Mouse (Mus musculus) embryonic fibroblast, embryonic 13.5 days (primary cell): ENCODE measurements around the gene Selenos. TPM values are rescaled to one million over a fixed set of nuclear protein-coding genes. Genes with fewer than 3 reads are reported as not detected.

Experiments used
- H3K27ac ChIP-seq: 2 replicates; pipeline ENCODE4 v1.5.1; 2012; ENCODE audit warnings: low read length, control low read depth, inconsistent platforms; ENCODE audit not compliant: insufficient read depth
- H3K4me1 ChIP-seq: 2 replicates; pipeline ENCODE4 v1.6.1; 2011; ENCODE audit warnings: low read length; ENCODE audit not compliant: control insufficient read depth, insufficient read depth
- H3K4me3 ChIP-seq: 2 replicates; pipeline ENCODE4 v1.5.1; 2011; ENCODE audit warnings: mild to moderate bottlenecking, control low read depth, low read length; ENCODE audit not compliant: insufficient read depth
- CTCF ChIP-seq: IDR thresholded peaks from 2 replicates; pipeline ENCODE4 v1.5.1; 2011; ENCODE audit warnings: mild to moderate bottlenecking, control low read depth, low read length, moderate library complexity, borderline replicate concordance; ENCODE audit not compliant: insufficient read depth
- POLR2A ChIP-seq: IDR thresholded peaks from 2 replicates; pipeline ENCODE4 v1.6.1; 2011; ENCODE audit warnings: low read depth, mild to moderate bottlenecking, control low read depth, low read length, moderate library complexity
- polyA plus RNA-seq: library from polyadenylated mRNA; stranded (reverse); fragments of >200 nt; gene quantifications from 2 replicates; pipeline ENCODE4 v1.2.4, GENCODE M21; 2011; ENCODE audit warnings: low read depth; ENCODE audit not compliant: missing spikeins, insufficient read length

Gene Selenos
- polyA plus RNA-seq, 1 experiment: 103 TPM

DNA sequence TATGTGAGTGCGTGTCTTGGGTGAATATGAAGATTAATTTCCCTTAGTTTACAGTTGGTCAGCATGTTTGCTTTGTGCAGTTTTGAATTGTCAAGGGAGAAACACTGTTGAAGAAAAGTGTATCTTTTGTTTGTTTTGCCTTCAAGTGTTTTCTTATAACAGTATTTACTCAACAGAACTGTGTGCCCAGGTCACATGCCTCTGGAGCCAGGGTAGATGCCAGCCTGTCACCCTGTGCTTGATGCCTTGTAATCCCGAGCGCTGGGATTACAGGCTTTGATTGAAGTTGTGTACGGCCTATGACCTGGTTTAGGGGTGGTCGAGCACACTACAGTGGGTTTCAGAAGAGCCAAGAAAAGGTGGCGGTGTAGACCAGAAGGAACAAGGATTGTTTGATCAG is 4.3 kb downstream of the Selenos start:
- H3K4me3 ChIP-seq: no peak overlapping the region
- no peak overlapping the region for H3K27ac ChIP-seq
- no peak for TF ChIP-seq CTCF
- peaks cover 5% of the 10 kb centered on the region; the same call in 1 of the 2 replicates for H3K4me1 ChIP-seq

DNA sequence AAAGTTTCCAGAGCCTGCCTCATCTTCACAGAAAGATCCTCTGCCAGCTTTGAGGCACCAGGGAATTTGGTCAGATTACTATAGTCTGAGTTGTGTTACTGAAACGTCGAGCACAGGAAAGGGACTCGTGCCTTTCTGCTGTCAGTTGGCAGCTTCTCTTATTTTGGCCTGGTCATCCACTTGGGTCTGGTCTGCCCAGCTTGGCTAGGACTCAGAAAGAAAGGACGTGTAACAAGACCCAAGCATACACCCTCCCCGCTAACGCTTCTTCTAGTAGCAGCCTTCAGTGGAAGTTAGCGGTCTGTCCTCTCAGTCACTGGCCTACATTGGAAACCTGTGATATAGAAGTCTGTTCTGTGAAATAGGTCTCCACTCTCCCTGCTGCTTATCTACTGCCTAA is 5.1 kb downstream of the Selenos start:
- H3K4me3 ChIP-seq: no peak overlapping the region
- peaks cover 5% of the 10 kb centered on the region; the same call in 1 of the 2 replicates for H3K4me1 ChIP-seq
- TF ChIP-seq POLR2A: no peak
- TF ChIP-seq CTCF: no peak
- H3K27ac ChIP-seq: no peak overlapping the region

DNA sequence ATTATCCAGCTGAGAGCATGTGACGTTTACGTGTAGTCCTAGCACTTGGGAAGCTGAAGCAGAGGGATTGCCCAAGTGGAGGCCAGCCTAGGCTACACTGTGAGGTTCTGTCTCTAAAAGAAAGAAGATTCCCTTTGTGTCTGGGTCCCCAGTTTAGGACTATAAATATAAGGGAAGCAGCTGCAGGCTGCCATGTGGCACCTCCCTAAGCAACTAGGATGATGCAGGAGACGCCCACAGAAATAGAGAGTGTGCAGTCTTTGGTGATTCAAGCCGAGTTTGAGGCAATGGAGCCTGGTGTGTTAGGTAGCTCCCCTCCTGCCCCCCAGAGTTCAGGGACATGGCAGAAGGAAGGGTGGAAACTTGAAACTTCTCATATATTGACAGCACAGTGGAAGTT is 8.2 kb downstream of the Selenos start:
- Histone ChIP-seq H3K4me3 (no peak overlapping the region), H3K4me1 (no peaks in the 10 kb centered on the region), H3K27ac (no peak overlapping the region)
- TF ChIP-seq CTCF: no peak
- no peak for TF ChIP-seq POLR2A

DNA sequence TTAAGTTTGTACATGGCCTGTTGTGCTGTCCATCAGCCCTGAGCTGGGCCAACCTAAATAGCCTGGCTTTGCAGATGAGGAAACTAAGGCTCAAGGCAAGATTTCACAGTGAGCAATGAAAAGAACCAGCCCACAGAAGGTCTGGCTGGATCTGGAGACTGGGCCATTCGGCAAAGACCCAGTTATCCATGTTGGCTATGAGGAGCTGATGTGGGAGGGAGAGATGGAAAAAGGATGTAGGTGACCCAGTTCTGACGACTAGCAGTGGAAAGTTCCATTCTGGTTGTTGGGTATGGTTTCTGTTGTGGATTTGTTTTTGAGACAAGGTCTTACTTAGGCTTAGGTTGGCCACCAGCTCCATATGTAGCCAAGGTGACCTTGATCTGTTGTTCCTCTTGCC is 8.6 kb downstream of the Selenos start:
- no peak overlapping the region for H3K27ac ChIP-seq
- no peak overlapping the region for H3K4me3 ChIP-seq
- TF ChIP-seq CTCF: no peak
- no peak for TF ChIP-seq POLR2A
- H3K4me1 ChIP-seq: no peaks in the 10 kb centered on the region

DNA sequence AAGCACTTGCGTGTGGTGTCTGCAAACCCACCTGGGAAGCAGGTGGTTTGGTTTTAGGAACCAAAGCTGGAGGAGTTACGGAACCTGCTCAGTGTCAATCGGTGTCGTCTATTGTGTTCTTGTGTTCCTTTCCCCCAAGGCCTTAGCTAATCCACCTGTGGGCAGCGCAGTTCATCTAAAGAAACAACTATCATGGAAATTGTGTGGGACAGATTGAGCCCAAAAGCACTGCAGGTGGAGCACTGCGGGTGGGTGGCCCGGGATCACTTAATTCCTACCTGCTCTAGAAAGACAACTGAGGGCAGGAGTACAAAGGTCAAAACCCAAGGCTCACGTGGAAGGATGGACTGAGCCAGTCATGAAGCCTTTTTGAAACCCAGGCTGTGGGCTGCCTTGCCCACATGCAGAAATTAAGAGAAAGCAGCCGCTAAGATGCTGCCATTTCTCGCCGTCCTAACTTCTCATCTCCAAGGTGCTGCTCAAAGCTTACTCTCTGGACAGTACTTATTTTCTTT is 11.3 kb downstream of the Selenos start:
- Histone ChIP-seq H3K4me1 (no peaks in the 10 kb centered on the region), H3K27ac (no peak overlapping the region), H3K4me3 (no peak overlapping the region)
- TF ChIP-seq CTCF: no peak
- no peak for TF ChIP-seq POLR2A

DNA sequence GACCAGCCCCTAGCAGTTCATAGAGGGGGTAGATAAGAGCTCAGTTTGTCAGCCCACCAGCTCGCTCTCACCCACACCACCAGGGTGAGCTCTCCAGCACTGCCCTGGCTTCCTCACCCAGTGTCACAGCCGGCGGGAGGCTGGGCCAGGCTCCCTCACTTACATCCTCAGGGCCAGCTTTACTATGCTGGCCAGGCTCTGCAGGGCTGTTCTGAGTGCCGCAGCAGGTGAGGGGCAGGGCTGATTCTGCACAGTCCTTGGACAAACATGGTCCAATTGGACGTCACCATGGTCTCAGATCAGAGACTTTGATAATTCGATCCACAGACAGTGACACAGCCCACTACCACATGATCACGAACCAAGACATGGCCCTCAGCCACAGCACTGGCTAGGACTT is 12.1 kb downstream of the Selenos start:
- no peak for TF ChIP-seq POLR2A
- TF ChIP-seq CTCF: no peak
- H3K4me3 ChIP-seq: no peak overlapping the region
- no peaks in the 10 kb centered on the region for H3K4me1 ChIP-seq
- no peak overlapping the region for H3K27ac ChIP-seq

DNA sequence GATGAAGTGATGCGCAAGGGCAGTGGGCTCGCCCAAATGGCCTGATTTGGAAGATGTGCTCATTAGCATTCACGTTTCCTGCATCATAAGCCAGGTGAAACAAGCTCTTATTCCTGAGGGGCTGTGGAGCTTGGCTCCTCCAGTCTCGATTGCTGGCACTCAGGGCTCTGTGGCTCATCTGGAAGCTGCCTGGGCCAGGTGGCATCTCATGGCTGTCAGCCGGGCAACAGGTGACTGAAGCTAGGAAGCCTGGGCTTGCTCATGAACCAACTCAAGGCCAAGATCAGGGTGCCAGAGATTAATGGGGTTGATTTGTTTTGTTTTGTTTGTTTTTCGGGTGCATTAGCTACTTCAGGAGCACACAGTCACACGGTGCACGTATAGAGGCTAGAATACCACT is 13.2 kb downstream of the Selenos start:
- TF ChIP-seq POLR2A: no peak
- no peaks in the 10 kb centered on the region for H3K4me1 ChIP-seq
- no peak overlapping the region for H3K4me3 ChIP-seq

DNA sequence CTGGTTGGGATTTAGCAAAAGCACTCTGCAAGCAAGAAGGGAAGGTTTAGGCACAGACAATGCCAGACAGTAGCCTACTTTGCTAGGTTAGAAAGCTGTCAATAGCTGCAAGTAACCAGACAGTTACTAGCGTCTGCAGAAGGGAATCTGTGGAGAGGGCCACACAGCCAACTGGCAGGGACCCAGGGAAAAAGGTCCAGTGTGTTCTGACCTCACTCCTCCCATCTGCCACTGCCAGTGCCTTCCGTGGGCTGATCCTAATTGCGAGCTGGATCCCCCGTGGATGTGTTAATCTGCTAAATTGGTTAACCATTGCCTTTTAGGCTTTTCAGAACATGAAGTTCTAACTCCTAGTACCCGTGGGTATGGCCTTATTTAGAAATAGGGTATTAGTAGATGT is 14.7 kb downstream of the Selenos start:
- Histone ChIP-seq H3K4me1 (no peaks in the 10 kb centered on the region), H3K27ac (no peak overlapping the region), H3K4me3 (no peak overlapping the region)
- no peak for TF ChIP-seq POLR2A
- TF ChIP-seq CTCF: no peak

More for the DNA sequence above, 13.2 kb downstream of the Selenos start:
- no peak overlapping the region for H3K27ac ChIP-seq

DNA sequence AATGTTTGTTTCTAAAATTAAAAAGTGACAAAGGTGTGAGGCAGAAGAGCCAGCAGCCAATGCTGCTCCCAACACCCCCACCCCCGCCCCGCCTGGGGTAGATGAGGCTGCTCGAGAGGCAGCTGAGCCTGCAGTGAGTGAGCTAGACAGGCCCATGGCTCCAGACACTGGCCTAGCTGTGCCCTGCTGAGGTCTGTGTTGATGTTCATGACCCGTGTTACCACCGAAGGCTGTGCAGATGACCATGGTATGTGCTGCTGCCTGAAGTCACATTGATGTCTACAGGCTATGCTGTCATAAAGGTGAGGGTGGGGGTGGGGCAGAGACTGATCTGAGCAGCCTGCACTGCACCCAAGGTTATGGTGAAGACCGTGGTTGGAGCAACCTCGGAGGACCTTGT is 19.4 kb downstream of the Selenos start:
- Histone ChIP-seq H3K4me1 (no peaks in the 10 kb centered on the region), H3K4me3 (no peak overlapping the region), H3K27ac (no peak overlapping the region)
- no peak for TF ChIP-seq CTCF

DNA sequence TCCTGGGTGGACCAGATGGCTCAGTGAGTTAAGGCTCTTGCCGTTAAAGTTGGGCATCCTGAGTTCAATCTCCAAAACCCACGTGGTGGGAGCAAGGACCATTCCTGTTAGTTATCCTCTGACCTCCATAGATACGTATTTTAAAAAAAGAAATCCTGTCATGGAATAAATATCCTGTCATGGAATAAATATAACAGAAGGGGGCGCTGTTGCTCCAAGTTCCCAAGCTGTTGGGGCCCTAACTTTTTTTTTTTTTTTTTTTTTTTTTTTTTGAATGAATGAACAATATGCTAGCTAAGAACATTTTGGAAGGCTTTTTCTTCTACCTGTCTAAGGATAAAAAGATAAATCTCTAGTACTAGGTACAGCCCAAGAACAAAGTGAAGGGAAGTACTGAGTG is 22.4 kb downstream of the Selenos start:
- H3K4me3 ChIP-seq: no peak overlapping the region
- peaks cover 3% of the 10 kb centered on the region for H3K4me1 ChIP-seq
- H3K27ac ChIP-seq: no peak overlapping the region
- TF ChIP-seq POLR2A (no peak), CTCF (no peak)

DNA sequence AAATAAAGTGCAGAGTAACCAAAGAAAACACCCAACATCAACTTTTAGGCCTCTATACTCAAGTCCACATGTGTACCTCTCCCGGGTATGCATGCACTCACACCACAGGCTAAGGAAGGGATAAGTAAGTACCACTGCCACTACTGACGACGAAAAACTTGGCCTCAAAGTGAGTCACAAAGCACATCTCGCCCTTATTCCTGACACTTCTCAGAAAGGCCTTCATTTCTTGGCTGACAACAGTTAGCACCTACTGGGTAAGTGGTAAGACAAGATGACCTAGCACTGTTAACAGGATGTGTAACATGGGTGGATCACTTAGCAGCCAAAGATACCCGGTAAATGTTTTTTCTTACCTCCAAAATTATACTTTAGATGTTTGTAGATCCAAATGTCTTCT is 25.1 kb downstream of the Selenos start:
- no peak overlapping the region for H3K4me3 ChIP-seq
- no peak for TF ChIP-seq POLR2A
- no peak for TF ChIP-seq CTCF
- peaks cover 6% of the 10 kb centered on the region for H3K4me1 ChIP-seq
- H3K27ac ChIP-seq: no peak overlapping the region
